Mouse (Mus musculus) kidney, postnatal 10 days (tissue): ENCODE results near the gene Prr14.
"Not testable (repeated sequence)": the region's sequence is repeated elsewhere in the genome, so short reads cannot be mapped to it uniquely, and the experiment has no call there.

Source experiments
- DNase-seq: peaks from one replicate; pipeline ENCODE4 v3.0.0; 2021; ENCODE audit warnings: mixed read lengths

Gene Prr14

GRCm38 (mm10) chr7:127459311-127459710 lies at the start of gene Prr14:
TSS of gene Prr14 (plus strand) at chr7:127459611.
- not testable (repeated sequence) for DNase-seq

- DNase-seq = no peak
Measured at GRCm38 (mm10) chr7:127411418-127411817, 48.0 kb upstream of the Prr14 start.

GRCm38 (mm10) chr7:127421388-127422191 lies 37.8 kb upstream of the Prr14 start, which contains the start of gene Zfp688:
TSS of gene Zfp688 (minus strand) at chr7:127422068.
- peak; percentile 98 for DNase-seq

GRCm38 (mm10) chr7:127422247-127422646 lies 37.2 kb upstream of the Prr14 start:
- DNase-seq = peak; percentile 45

GRCm38 (mm10) chr7:127425291-127425690 lies 34.1 kb upstream of the Prr14 start:
- DNase-seq = no peak

GRCm38 (mm10) chr7:127425911-127426310 lies 33.5 kb upstream of the Prr14 start:
- DNase-seq = no peak

GRCm38 (mm10) chr7:127426354-127426753 lies 33.1 kb upstream of the Prr14 start:
- DNase-seq = peak; percentile 24

GRCm38 (mm10) chr7:127435206-127435605 lies 24.2 kb upstream of the Prr14 start:
- no peak for DNase-seq

- DNase-seq = peak; percentile 19
Measured at GRCm38 (mm10) chr7:127437724-127438123, 21.7 kb upstream of the Prr14 start.

- peak; percentile 41 for DNase-seq
Measured at GRCm38 (mm10) chr7:127443976-127444375, 15.4 kb upstream of the Prr14 start.

- peak; percentile 94 for DNase-seq
Measured at GRCm38 (mm10) chr7:127448521-127449300, 10.7 kb upstream of the Prr14 start, which contains the start of gene Zfp689. TSS of gene Zfp689 (minus strand) at chr7:127449158.

- no peak for DNase-seq
Measured at GRCm38 (mm10) chr7:127449966-127450365, 9.4 kb upstream of the Prr14 start.

GRCm38 (mm10) chr7:127453056-127453455 lies 6.4 kb upstream of the Prr14 start:
- DNase-seq = no peak

- no peak for DNase-seq
Measured at GRCm38 (mm10) chr7:127454905-127455304, 4.5 kb upstream of the Prr14 start.

- not testable (repeated sequence) for DNase-seq
Measured at GRCm38 (mm10) chr7:127458371-127459122, 864 bp upstream of the Prr14 start.

GRCm38 (mm10) chr7:127465191-127465590 lies 5.8 kb downstream of the Prr14 start:
- DNase-seq = no peak

- not testable (repeated sequence) for DNase-seq
Measured at GRCm38 (mm10) chr7:127465670-127466069, 6.3 kb downstream of the Prr14 start.

- DNase-seq = no peak
Measured at GRCm38 (mm10) chr7:127466606-127467005, 7.2 kb downstream of the Prr14 start.

GRCm38 (mm10) chr7:127470011-127470715 lies 10.8 kb downstream of the Prr14 start:
- peak; percentile 46 for DNase-seq

- DNase-seq = peak; percentile 94
Measured at GRCm38 (mm10) chr7:127470743-127471645, 11.6 kb downstream of the Prr14 start.

- DNase-seq = peak; percentile 75
Measured at GRCm38 (mm10) chr7:127471646-127472010, 12.2 kb downstream of the Prr14 start.
